Mouse (Mus musculus) naive thymus-derived CD4-positive, alpha-beta T cell, adult 2 months (primary cell): ENCODE measurements around the gene Snrnp200.
"Not testable (repeated sequence)": the region's sequence is repeated elsewhere in the genome, so short reads cannot be mapped to it uniquely, and the experiment has no call there.

Experiments used
- DNase-seq: peaks from one replicate; pipeline ENCODE4 v3.0.0-alpha.2; 2011; ENCODE audit warnings: low read depth

The Snrnp200 gene

GRCm38 (mm10) chr2:127207547-127208451 lies at the start of gene Snrnp200, which contains the start of gene 1810024B03Rik:
Gene Snrnp200, plus strand, starts transcription at chr2:127208386.
Gene 1810024B03Rik, minus strand, starts transcription at chr2:127208280.
- peak; percentile 97 for DNase-seq

GRCm38 (mm10) chr2:127165675-127166074 lies 42.5 kb upstream of the Snrnp200 start:
- DNase-seq, result no peak

- DNase-seq, result peak; percentile 76
Measured at GRCm38 (mm10) chr2:127166261-127166660, 41.9 kb upstream of the Snrnp200 start.

GRCm38 (mm10) chr2:127182598-127183381 lies 25.4 kb upstream of the Snrnp200 start:
- DNase-seq, result peak; percentile 87

GRCm38 (mm10) chr2:127189574-127189973 lies 18.6 kb upstream of the Snrnp200 start:
- DNase-seq, result no peak

- DNase-seq, result peak; percentile 83
Measured at GRCm38 (mm10) chr2:127204932-127205331, 3.3 kb upstream of the Snrnp200 start.

GRCm38 (mm10) chr2:127205936-127206335 lies 2.2 kb upstream of the Snrnp200 start:
- DNase-seq, result not testable (repeated sequence)

- no peak for DNase-seq
Measured at GRCm38 (mm10) chr2:127206916-127207315, 1.3 kb upstream of the Snrnp200 start.

- no peak for DNase-seq
Measured at GRCm38 (mm10) chr2:127208452-127208769, 225 bp downstream of the Snrnp200 start.

- no peak for DNase-seq
Measured at GRCm38 (mm10) chr2:127210701-127211100, 2.5 kb downstream of the Snrnp200 start.

- no peak for DNase-seq
Measured at GRCm38 (mm10) chr2:127217746-127218145, 9.6 kb downstream of the Snrnp200 start.

GRCm38 (mm10) chr2:127225261-127225660 lies 17.1 kb downstream of the Snrnp200 start:
- DNase-seq, result no peak

GRCm38 (mm10) chr2:127237897-127238610 lies 29.9 kb downstream of the Snrnp200 start:
- DNase-seq, result no peak

GRCm38 (mm10) chr2:127240065-127240464 lies 31.9 kb downstream of the Snrnp200 start:
- DNase-seq, result no peak

- DNase-seq, result peak; percentile 98
Measured at GRCm38 (mm10) chr2:127247592-127248333, 39.6 kb downstream of the Snrnp200 start, which contains the start of the genes Ciao1 and Tmem127. Gene Ciao1, minus strand, starts transcription at chr2:127247816. Gene Tmem127, plus strand, starts transcription at chr2:127247908.

- peak; percentile 45 for DNase-seq
Measured at GRCm38 (mm10) chr2:127248334-127249004, 40.3 kb downstream of the Snrnp200 start.

GRCm38 (mm10) chr2:127250291-127251008 lies 42.3 kb downstream of the Snrnp200 start:
- DNase-seq, result no peak

GRCm38 (mm10) chr2:127251457-127251856 lies 43.3 kb downstream of the Snrnp200 start:
- no peak for DNase-seq

- DNase-seq, result no peak
Measured at GRCm38 (mm10) chr2:127251880-127252527, 43.8 kb downstream of the Snrnp200 start.

- no peak for DNase-seq
Measured at GRCm38 (mm10) chr2:127252787-127253186, 44.6 kb downstream of the Snrnp200 start.
